Mouse (Mus musculus): ENCODE measurements around the gene Zfp710.

Zfp710 gene

DNA sequence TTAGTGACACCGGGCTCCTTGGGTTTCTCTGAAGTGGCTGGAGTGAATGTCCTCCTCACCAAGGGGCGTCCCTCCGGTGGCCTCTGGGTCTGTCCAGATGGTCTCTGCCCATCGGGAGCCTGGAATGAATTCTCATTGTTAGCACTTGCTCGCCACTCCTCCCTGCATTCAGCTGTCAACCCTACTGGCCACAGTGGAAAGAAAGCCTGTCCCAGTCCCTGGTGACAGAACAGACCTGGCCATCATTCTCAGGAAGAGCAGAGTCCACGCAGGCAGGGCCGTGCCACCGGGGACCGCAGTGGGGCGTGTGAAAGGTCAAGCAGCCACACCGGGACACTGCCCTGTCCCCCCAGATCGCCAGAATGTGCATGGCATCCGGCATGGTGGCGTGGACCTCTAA lies 33.2 kb downstream of the Zfp710 start:
- DNase-seq (ENCODE audit: low spot score): no peak

DNA sequence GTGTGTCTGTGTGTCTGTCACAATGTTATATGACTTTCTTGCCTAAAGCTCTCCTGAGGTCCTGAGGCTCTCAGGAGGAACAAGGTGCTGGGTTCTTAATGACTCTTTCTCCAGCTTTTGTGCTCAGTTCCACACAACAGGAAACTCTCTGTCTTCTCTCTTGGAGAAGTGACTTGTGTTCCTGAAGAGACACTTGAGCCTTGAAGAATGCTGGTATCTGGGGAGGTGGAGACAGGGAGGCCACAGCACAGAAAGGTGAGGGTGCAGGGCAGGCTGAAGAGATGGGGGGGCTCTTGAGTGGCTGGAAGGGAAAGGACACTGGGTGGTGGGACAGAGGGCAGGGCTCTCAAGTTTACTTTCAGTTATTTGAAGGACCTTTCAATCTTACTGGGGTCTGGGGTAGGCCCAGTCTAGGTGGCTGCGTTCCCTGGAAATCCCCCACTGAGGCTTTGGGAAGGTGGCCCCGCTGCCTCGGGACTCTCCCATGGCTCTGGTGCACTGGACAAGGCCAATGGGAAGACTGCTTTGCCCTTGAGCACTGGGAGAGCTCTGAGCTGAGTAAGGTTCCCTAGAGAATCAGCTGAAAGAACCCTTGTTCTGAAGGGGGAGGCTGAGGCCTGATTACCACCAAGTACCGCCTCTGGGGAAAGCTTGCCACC lies 33.9 kb downstream of the Zfp710 start:
- no peak for DNase-seq (ENCODE audit: low spot score)

DNA sequence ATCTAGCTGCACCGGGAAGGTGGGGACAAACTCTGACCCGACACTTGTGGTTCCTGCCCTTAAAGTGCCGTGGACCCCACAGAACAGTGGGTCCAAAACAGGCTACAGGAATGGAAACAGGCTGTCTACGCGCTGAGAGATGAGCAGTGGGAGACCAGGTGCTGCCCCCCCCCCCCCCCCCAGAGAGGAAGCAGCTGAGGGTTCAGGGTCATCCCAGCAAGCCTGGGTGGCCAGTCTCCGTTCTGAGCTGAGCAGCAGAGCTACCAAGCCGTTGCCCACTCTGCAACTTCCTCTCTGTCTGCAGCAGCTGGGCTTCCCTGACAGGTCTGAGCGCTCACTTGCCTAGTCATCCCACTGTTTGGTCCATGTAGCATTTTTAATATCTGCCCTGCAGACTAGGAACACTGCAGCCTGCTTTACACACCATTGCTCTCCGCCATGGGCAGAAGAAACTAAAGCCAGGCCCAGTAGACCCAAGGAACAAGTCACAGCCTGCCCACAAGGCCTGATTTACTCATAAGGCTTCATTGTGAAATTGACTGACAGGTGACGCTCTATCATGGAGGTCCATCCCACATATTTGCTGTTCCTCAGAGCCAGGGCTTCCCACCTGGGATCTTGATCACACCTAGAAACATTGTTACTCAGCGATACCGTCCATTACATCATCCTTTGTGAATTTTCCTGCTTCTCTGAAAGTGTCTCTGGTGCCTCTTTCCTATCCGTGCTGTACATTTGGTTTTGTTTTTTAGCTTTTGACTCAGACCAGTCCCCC lies 34.6 kb downstream of the Zfp710 start:
- DNase-seq (ENCODE audit: low spot score): no peak

DNA sequence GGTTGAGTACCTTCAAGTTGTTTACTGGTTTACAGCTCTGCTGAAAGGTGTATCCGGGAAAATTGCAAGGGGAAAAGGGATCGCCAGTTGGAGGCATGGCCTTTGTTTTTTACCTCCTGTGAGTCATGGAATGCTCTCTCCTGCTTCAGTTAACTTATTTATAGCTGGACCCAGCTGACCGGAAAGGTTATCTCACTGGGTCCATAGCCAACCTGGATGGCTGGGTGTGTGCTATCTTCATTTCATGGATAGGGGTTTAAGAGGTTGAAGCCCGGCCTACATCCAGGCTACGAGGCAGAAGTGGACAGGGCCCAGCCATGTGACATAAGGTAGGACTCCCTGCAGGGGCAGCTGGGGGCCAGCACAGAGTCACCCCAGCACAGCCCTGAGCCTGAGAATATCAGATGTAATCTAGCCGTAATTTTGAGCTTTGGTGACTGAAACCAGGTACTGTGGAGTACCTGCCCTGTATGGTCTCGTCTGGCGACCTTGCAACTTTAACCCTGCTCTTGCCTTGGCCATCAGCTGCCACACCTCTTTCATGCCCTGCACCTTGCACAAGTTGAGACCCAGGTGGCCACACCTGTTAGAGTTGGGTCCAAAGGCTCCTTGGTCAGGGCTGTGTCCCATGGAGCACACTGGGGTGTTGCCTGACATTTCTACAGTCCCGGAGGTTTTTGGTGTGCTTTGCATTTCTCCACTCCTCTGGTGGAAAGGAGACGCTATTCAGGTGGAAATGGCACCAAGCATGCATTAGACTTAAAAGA lies 35.6 kb downstream of the Zfp710 start:
- DNase-seq (ENCODE audit: low spot score): no peak

DNA sequence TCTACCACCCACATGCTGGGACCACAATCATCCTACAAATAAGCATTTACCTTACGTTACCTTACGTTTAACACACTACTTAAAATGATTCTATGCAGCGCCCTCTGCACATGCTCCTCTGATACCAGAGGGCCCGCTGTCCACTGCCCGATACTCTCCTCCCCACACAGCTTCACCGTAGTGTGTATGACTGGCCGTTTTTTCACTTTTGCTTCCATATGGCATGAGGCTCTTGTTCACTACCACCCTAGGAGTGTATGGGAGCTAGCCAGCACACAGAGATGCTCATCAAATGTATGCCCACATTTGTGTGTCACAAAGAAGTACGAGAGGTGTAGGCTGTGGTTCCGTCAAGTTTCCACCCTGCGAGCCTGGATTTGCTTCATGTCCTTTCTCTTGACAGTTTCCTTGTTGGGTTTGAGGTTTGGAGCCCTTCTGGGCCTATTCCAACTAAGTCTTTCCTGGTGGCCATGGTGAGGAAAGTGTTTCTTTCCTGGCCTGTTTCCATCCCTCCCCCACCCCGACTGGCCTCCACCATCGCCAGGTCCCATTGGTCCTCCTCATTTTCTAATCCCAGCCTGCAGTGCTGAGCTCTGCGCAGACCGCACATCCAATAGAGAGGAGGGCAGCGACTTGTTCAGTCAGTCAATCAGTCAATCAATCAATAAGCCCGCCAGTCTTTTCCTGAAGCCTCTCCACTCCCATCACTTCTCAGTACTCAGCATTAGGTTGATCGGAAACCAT lies 37.6 kb downstream of the Zfp710 start:
- DNase-seq (ENCODE audit: low spot score): no peak

DNA sequence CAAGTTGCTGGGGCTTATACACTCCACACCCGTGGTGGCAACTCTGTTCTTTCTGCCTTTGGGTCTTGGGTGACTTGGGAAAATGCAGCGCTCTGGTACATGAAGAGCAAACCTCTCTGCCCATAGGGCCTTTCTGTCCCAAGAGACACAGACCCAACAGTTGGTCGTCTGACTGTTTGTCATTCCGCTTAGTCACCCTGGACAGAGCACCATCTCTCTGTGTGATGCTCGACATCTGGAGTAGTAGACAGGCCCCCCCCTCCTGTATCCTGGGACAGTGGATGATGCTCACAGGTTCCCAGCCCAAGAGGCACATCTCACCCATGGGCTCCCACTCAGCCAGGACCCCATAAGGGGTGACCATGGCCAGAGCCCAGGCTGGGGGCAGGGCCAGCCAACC lies 38.6 kb downstream of the Zfp710 start:
- DNase-seq (ENCODE audit: low spot score): no peak

DNA sequence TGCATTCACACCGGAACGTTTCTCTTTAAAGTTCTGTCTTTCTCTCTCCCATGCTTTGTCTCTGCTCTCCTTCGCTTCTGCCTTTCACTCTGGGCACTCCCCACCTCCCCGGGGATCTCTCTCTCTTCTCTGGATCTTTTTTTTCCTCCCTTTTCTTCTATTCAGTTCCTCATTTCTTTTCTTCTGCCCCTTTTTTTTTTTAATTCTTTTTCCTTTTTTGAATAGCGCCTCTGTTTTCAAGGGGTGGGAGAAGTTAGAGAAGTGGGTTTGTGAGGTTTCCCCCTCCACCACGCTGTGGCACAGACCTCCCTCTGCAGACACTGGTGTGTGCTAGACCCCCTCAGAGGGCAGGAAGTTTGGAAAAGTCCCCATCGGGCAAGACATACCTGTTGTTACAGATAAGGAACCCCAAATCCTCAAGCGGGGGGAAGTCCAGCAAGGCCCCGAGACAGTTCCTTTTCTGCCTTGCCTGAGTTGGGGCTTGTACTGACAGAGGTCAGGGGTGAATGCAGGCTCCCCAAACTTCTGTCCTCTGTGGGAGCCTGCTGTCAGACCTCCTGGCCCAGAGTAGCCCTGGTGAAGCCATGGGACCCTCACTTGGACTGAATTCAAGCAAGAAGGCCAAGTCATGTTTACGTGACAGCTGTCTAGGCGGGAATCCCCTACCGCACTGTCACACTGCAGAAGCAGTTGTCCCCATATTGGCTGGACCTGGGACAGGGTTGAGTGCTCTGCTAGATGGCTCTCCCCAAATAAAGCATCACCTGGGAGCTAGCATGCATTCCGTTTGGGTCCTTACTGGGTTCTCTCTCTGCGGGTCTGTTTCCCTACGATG lies 39.5 kb downstream of the Zfp710 start:
- no peak for DNase-seq (ENCODE audit: low spot score)

DNA sequence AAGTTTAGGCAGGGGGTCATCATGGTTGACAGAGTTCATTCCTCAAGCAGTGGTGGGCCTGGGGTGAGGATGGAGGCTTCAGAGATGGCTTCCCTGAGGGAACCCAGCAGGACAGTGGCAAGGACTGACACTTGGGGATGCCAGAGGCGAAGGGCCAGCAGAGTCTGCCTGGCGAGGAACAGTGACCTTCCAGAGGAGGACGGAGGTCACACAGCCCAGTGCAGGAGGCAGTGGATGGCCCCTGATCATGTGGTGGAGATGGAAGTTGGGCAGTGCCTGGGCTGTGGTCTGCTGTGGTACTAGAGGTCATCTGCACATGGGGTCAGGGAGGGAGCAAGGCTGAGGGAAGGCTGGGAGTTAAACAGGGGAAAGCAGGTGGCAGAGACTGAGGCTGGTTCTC lies 40.6 kb downstream of the Zfp710 start:
- DNase-seq (ENCODE audit: low spot score): no peak

DNA sequence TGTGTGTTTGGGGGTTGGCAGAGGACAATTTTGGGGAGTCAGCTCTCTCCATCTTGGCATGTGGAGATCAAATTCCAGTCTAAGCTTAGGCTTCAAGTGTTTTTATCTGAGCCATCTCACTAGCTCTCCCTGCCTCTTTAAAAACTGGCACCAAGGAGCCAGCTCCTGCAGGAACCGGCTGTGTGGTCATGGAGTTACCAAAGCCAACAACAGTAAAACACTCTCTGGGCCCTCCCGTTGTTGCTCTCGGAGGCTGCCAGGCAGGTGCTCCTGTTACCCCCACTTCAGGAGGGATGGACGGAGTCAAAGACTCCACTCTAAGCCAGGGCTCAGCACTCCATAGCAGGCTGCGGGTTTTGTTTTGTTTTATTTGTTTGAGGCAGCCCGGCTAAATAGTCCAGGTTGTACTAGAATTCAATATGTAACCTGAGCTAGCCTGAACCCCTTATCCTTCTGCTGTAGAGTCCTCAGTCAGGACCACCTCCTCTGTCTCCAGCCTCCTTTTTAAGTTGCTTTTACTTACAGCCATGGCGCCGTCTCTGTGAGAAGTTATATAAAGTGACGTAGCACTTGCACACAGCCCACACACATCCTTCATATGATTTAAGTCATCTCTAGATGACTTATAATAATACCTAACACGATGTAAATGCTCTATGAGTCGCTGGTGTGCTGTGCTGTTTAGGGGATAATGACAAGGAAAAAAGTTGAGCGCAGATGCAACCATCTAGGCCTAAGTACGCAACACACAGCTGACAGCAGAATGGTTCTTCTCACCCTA lies 42.3 kb downstream of the Zfp710 start:
- no peak for DNase-seq (ENCODE audit: low spot score)

DNA sequence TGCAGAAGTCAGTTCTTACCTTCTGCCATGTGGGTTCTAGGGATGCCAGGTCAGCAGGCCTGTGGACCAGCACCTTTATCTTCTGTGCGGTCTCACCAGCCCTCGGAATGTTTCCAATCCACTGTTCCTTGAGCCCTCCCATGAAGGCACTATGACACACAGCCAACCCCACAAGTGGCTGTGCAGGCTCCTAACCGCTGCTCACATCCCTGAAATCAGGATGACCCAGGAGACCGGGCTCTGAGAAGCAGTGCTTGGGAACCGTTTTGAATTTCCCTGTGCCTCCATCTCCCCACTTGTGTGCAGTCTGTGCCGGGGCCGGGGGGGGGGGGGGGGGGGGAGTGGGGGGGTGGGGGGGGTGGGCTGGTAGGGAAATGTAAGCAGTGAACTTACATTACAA lies 43.7 kb downstream of the Zfp710 start:
- no peak for DNase-seq (ENCODE audit: low spot score)

DNA sequence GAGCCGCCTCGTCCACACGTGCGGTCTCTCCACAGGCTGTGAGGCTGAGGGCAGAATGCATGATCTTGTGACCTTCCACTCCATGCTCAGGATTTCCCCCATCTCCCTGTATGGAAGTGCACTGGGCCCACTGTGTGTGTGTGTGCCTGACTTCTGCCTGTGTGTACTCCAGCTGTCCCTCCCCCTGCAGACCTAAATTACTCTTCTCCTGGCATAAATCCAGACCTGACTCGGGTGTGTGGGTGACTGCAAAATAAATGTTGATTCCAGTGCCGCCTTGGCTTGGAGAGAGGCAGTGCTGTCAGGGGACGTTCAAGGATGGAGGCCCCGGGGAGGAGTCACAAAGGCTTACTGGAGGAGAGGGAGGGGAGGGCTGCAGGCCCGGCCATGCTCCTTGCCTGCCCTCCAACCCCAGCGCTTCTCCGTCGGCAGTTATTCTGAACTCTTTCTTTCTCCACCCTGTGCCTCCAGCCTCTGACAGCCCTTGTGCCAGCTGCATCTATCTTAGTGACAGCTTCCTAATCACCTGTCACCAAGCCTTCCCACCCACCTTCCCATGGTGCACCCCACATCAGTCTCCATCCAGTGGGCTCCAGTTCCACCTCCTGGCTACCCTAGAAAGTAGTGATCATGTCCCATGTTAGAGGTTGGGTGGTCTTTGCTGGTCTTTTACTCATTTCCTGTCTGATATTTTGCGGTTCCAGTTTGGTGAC lies 45.2 kb downstream of the Zfp710 start:
- no peak for DNase-seq (ENCODE audit: low spot score)

DNA sequence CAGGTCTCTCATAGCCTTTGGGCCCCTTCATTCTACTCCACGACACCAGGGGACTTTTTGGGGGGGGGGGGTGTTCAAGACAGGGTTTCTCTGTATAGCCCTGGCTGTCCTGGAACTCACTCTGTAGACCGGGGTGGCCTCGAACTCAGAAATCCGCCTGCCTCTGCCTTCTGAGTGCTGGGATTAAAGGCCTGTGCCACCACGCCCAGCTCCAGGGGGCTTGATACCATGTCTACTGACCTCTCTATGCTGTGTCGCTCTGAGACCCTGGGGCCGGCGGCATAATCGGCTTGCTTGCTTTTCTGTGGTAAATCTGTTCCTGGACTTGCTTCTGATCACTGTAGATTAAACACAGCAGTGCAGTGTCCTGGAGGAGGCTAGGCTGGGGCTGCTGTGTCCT lies 46.6 kb downstream of the Zfp710 start:
- DNase-seq (ENCODE audit: low spot score): no peak

DNA sequence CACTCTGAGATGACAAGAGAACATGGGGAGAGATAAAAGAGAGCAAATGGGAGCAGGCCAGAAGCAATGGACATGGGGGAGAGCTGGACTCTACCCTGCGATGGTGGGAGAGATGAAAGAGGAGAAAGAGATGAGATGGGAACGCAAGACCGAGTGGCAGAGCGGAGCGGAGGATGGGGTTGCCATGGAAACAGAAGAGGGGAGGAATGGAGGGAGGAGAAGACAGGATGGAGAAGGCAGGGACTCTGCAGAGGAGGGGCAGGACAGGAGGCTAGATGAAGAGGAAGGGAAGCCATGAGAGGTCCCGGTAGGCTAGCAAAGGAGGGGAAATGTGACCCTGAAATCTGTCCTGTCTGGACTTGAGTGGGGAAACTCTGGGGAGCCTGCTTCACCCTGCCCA lies 47.7 kb downstream of the Zfp710 start:
- no peak for DNase-seq (ENCODE audit: low spot score)

DNA sequence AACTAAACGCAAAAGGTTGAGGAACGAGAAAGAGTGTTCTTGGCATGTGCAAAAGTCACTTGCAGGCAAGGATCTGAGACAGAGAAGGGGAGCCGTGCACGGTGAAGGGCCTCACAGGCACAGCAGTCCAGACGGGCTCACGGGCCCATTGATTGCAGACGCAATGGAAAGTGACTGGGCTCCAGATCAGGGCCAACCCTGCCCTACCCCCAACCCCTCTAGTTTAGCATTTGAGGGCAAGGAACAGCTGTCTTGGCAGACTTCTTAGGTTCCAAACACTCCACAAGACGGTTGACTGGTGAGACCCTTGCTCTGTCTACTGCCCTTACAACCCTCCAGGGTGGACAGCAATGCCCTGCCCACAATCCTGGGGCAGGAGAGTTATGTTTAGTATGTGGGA lies 48.9 kb downstream of the Zfp710 start:
- DNase-seq (ENCODE audit: low spot score): no peak

DNA sequence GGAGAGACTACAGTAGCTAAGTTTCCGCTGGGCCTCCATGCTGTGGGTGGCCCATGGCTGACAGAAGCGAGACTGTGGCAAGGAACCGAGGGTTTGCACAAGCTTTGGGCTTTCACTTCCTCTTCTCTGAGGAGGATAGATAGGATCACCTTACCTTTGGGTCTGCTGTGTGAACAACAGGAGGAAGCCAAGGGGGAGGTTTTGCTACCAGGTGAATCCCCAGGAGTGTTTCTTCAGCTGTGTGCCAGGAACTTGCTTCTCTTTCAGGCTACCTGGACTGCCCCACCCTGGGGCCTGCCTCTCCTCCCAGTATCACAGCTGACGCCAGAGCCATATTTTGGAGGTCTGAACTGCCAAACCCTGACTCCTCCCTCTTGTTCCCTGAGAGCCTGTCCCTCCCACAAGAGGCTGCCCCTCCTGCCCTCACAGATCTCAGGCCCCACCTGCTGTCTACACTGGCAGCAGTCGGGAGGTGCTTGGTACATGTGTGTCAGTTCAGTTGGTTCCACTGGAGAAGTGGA lies 50.4 kb downstream of the Zfp710 start:
- DNase-seq (ENCODE audit: low spot score): no peak

DNA sequence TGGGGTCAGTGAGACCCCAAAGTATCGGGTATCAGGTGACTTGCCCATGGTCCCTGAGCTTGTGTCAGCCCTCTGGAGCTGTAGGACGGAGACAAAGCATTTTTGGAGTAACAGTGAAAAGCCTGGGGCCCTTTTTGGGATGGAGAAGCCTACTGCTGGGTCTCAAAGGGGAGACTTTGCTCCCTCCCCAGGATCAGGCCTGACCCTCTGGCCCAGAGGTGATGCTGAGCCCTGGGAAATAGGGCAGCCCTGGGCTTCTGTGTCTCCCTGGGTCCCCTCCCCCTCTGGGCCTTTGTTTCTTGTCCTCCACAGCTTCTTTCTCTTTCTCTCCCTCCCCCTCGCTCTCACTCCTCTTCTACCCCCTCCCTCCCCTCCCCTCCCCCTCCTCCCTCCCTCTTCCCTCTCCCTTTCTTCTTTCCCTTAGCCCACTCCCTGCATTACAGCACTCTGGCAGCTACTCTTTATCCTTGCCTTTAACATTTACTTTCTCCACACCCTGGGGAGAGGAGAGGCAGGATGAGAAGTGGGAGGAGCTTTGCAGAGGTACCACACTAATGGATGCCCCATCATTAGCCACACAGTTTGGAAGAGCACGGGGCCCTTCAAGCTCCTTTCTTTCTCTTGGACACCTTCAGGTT lies 51.5 kb downstream of the Zfp710 start:
- DNase-seq (ENCODE audit: low spot score): no peak

DNA sequence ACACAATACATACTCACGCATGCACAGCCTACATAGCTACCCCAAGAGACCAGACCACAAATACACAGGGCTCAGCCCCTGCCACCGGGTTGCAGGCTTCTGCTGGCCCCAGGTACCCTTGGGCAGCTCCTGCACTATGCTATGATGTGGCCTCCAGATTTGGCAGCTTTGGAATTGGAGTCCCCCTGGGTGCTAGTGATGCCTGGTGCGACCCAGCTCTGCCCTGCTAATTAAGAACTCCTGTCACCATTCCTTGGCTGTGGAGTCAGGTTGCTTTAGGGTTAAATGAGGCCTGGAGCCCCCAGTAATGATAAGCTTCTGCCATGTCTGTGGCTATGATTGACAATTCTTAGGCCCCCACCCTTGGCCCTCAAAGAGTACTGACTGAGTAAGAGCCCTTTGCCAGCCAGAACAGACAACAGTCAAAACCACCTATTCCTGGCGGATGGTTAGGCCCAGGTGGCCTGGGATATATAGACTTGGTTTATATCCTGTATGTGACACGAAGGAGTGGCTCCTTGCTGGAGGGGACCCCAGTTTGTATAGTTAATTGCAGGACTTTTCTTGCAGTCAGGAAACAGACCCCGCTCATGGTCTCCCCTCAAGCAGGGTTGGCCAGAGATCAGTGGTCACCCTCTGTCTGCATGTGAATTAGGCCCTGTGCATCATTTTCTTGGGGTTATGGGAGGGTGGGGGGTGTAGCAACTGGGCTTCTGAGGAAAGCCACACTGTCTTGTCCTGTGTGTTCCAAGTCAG lies 52.5 kb downstream of the Zfp710 start:
- no peak for DNase-seq (ENCODE audit: low spot score)

DNA sequence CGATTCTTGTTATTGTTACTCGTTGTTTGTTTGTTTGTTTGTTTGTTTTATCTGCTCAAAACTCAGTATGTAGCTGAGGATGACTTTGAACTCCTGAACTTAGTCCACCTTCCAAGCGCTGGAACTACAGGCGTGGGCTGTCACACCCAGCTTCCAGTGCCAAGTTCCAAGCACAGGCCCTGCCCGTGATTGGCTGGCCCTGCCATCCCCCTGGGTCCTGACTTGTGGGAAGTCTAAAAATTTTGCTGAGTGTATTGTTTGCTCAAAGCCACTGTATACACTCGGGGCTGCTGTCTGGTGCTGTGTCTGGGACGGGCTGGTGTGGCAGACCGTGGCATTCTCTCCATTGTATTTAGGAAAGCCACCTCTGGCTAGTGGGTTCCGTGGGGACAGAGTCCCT lies 53.2 kb downstream of the Zfp710 start:
- DNase-seq (ENCODE audit: low spot score): no peak

All from ovary, postnatal 10 days (tissue).